Mouse (Mus musculus) duodenum, adult 2 months (tissue): ENCODE data around the gene Scap. TPM values are rescaled to one million over a fixed set of nuclear protein-coding genes. Genes with fewer than 3 reads are reported as not detected.

Experiments used
- polyA plus RNA-seq: library from polyadenylated mRNA; depleted of rRNA; stranded (reverse); fragments of >200 nt; gene quantifications from 2 replicates; pipeline ENCODE4 v1.2.3, GENCODE M21; 2012; ENCODE audit warnings: low replicate concordance; rRNA removed

The Scap gene
- polyA plus RNA-seq: 27.0 and 31.7 TPM in 2 replicates

GRCm38 (mm10) chr9:110333135-110333895 lies at the start of gene Scap:
Scap (plus strand) TSS chr9:110333288.

GRCm38 (mm10) chr9:110304969-110305651 lies 28.0 kb upstream of the Scap start, which contains the start of gene Elp6:
Elp6 (plus strand) TSS chr9:110305173.

GRCm38 (mm10) chr9:110408099-110408773 lies 75.1 kb downstream of the Scap start, which contains the start of gene Ptpn23:
Ptpn23 (minus strand) TSS chr9:110408213.

GRCm38 (mm10) chr9:110419511-110420112 lies 86.5 kb downstream of the Scap start, which contains the start of gene Ngp:
Ngp (plus strand) TSS chr9:110419747.

Other genes starting within 250 kb of the Scap start
- gene Smarcc1, start 215.6 kb upstream of the Scap start, polyA plus RNA-seq: 8.1 and 11.8 TPM in 2 replicates
- gene Dhx30, start 215.5 kb upstream of the Scap start, polyA plus RNA-seq: 29.1 and 36.5 TPM in 2 replicates
- gene Cspg5, start 89.5 kb upstream of the Scap start, polyA plus RNA-seq: 0.24 and 0.26 TPM in 2 replicates
- 4.6 and 6.5 TPM in 2 replicates for gene Elp6, start 28.1 kb upstream of the Scap start, polyA plus RNA-seq
- 39.1 and 41.0 TPM in 2 replicates for gene Ptpn23, start 74.9 kb downstream of the Scap start, polyA plus RNA-seq
- not detected in 2 replicates for gene Ngp, start 86.5 kb downstream of the Scap start, polyA plus RNA-seq
- 9.8 and 10.6 TPM in 2 replicates for gene Klhl18, start 143.4 kb downstream of the Scap start, polyA plus RNA-seq
- 0.05 and 0.74 TPM in 2 replicates for gene Kif9, start 143.7 kb downstream of the Scap start, polyA plus RNA-seq
- 17.3 and 19.2 TPM in 2 replicates for gene Setd2, start 199.3 kb downstream of the Scap start, polyA plus RNA-seq